Mouse (Mus musculus): Measurements from ENCODE around the gene Anxa6. TPM values are rescaled to one million over a fixed set of nuclear protein-coding genes. Genes with fewer than 3 reads are reported as not detected.
A peak's percentile ranks its signal among the peaks of the same experiment; 100 is the strongest.

Gene Anxa6
- polyA plus RNA-seq, 1 experiment from 2014 or later: 333 TPM

- POLR2A ChIA-PET: interaction anchor here (0.7 kb wide), 1 partner anchor 257 kb away, joined by 4 read pairs; no protein-coding TSS in a partner anchor
- in situ Hi-C loops (cut with MboI; ENCODE audit: low pct_unique_long_range_greater_than_20kb): loop anchor here (5.0 kb wide), 2 partner anchors 37 to 152 kb away; no protein-coding TSS in a partner anchor
- ATAC-seq: no peak
- CTCF ChIA-PET: interaction anchor here (1.4 kb wide), 1 partner anchor 62 kb away, joined by 3 read pairs; no protein-coding TSS in a partner anchor
- no peak for DNase-seq (ENCODE audit: low read depth, low spot score)
- H3K27me3 ChIP-seq: no peaks in the 10 kb centered on the region
- TF ChIP-seq CTCF (IDR thresholded peaks at IDR 0.05): no peak
Measured at GRCm38 (mm10) chr11:55004970-55005502, 28.2 kb downstream of the Anxa6 start.

- DNase-seq (ENCODE audit: low read depth, low spot score) (no peak), ATAC-seq (no peak)
- TF ChIP-seq CTCF (IDR thresholded peaks at IDR 0.05): no peak
- ChIA-PET CTCF (interaction anchor here (1.5 kb wide), 1 partner anchor 11 kb away, joined by 3 read pairs; no protein-coding TSS in a partner anchor), POLR2A (interaction anchor here (1.1 kb wide), 1 partner anchor 34 kb away, joined by 4 read pairs; no protein-coding TSS in a partner anchor)
- in situ Hi-C loops (cut with MboI; ENCODE audit: low pct_unique_long_range_greater_than_20kb): loop anchor here (5.0 kb wide), 1 partner anchor 89 kb away; no protein-coding TSS in a partner anchor
- H3K27me3 ChIP-seq: no peaks in the 10 kb centered on the region
Measured at GRCm38 (mm10) chr11:54998708-54999107, 34.5 kb downstream of the Anxa6 start.

DNA sequence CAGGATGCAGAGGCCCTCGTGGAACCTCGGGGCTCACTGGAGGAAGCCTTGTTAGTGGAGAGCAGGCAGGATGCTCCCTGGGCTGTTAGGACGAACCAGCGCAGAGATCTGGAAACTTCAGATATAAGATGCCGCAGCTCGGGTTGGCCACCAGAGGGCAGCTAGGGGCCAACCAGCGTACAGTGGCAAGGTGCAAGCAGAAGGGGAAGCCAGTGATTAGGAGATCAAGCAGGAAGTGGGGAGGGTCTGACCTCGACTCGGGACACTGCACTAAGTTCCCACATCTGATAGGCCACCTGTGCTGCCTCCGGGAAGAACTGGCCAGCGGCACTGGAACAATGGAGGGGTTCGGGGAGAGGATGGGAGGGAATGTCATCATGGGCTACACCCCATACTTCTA, 35.0 kb downstream of the Anxa6 start:
- no peaks in the 10 kb centered on the region for H3K27me3 ChIP-seq
- no peak for ATAC-seq
- in situ Hi-C loops (cut with MboI; ENCODE audit: low pct_unique_long_range_greater_than_20kb): loop anchor here (5.0 kb wide), 1 partner anchor 89 kb away; no protein-coding TSS in a partner anchor
- no peak for DNase-seq (ENCODE audit: low read depth, low spot score)
- CTCF ChIA-PET: interaction anchor here (1.5 kb wide), 1 partner anchor 12 kb away, joined by 3 read pairs; no protein-coding TSS in a partner anchor
- POLR2A ChIA-PET: interaction anchor here (1.1 to 1.4 kb wide), 2 partner anchors 30 to 34 kb away, joined by 3 to 4 read pairs; no protein-coding TSS in a partner anchor
- peak; percentile 92 for TF ChIP-seq CTCF (IDR thresholded peaks at IDR 0.05)

DNA sequence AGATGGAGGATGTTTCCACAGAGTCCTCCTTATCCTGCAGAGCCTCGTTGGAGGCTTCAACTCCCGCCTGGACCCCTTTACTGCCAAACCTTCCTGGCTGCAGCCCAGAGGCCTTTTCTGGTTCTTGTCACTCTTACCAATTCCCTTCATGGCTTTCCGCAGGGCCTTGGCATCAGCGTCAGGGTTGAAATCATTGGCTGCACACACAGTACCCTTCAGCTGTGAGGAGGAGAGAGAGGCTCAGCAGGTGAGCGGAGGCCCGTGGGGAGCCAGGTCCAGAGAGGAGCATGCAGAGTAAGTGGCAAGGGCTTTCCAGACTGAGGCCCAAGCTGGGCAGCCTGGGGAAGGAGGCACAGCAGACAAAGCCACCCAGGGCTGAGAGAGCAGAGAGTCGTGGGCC, 37.1 kb downstream of the Anxa6 start:
- no peak for TF ChIP-seq CTCF (IDR thresholded peaks at IDR 0.05)
- ChIA-PET POLR2A (no interaction called here), CTCF (interaction anchor here (1.6 to 2.1 kb wide), 2 partner anchors 12 to 90 kb away, joined by 6 to 7 read pairs; no protein-coding TSS in a partner anchor)
- ATAC-seq: no peak
- no peaks in the 10 kb centered on the region for H3K27me3 ChIP-seq
- DNase-seq (ENCODE audit: low read depth, low spot score): no peak
- in situ Hi-C loops (cut with MboI; ENCODE audit: low pct_unique_long_range_greater_than_20kb): loop anchor here (5.0 kb wide), 1 partner anchor 91 kb away; no protein-coding TSS in a partner anchor

DNA sequence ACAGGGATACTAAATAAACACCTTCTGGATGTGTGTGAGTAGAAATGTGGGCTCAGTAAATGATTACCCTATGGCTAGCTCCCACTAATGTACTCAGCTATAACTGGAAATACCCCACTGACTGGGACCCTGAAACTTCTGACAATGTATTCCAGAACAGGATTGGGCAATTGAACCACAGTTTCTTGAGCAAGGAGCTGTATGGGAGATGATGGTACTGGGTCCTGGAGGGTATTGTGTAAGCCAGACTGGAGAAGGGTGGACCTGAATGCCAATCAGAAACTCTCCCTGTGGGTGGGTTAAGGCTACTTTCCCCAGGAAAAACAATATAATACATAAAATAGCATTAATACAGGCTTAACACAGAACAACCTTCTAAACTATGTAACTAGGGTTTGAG, 43.3 kb downstream of the Anxa6 start:
- ChIA-PET POLR2A (no interaction called here), CTCF (interaction anchor here (1.0 to 7.9 kb wide), 4 partner anchors 26 to 97 kb away, joined by 3 to 91 read pairs (median 3); no protein-coding TSS in a partner anchor)
- TF ChIP-seq CTCF (IDR thresholded peaks at IDR 0.05): no peak
- no peak for DNase-seq (ENCODE audit: low read depth, low spot score)
- in situ Hi-C loops (cut with MboI; ENCODE audit: low pct_unique_long_range_greater_than_20kb): loop anchor here (5.0 kb wide), 1 partner anchor 113 kb away; no protein-coding TSS in a partner anchor
- H3K27me3 ChIP-seq: no peaks in the 10 kb centered on the region
- ATAC-seq: no peak

DNA sequence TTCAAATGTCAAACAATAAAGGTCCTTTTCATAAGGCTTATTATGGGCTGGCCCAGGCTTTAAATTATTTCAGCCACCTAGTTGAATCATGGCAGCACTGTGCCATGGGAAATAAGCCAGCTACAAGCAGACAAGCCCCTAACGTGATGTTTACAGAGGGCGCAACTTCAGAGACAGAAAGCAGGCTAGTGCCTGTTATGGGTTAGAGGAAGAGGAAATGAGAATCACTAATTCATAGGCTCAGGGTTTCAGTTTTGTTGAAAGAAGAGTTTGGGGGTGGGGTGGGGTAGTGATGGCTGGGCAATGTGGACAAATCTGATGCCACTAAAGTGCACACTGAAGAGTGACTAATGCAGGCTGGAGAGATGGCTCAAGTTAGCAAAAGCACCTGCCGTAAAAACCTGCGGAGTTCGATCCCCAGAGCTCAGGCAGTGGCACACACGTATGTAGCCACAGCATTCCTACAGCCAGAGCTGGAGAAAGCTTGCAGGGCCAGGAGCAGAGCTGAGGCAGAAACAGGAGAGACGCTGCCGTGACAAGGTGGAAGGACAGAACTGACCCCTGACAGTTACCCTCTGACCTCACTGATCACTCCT, 44.4 kb downstream of the Anxa6 start:
- H3K27me3 ChIP-seq: no peaks in the 10 kb centered on the region
- ChIA-PET POLR2A (interaction anchor here (0.8 to 0.9 kb wide), 2 partner anchors 61 to 107 kb away, joined by 3 read pairs; no protein-coding TSS in a partner anchor), CTCF (interaction anchor here (1.2 to 7.9 kb wide), 2 partner anchors 60 to 98 kb away, joined by 3 to 91 read pairs; no protein-coding TSS in a partner anchor)
- ATAC-seq (no peak), DNase-seq (ENCODE audit: low read depth, low spot score) (no peak)
- in situ Hi-C loops (cut with MboI; ENCODE audit: low pct_unique_long_range_greater_than_20kb): loop anchor here (5.0 kb wide), 1 partner anchor 112 kb away; no protein-coding TSS in a partner anchor
- TF ChIP-seq CTCF (IDR thresholded peaks at IDR 0.05): no peak

DNA sequence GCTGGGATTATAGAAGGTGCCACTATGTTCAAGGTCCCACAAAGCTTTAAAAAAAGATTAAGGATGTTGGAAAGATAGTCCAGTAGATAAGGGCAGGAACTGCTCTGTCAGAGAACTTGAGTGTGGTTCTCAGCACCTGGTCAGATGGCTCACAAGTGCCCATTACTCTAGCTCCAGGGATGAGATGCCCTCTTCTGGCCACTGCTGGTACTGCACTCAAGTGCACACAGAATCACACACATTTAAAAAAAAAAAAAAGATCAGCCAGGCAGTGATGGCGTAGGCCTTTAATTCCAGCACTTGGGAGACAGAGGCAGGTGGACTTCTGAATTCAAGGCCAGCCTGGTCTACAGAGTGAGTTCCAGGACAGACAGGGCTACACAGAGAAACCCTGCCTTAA, 45.3 kb downstream of the Anxa6 start:
- DNase-seq (ENCODE audit: low read depth, low spot score) (no peak), ATAC-seq (no peak)
- in situ Hi-C loops (cut with MboI; ENCODE audit: low pct_unique_long_range_greater_than_20kb): loop anchor here (5.0 kb wide), 1 partner anchor 111 kb away; no protein-coding TSS in a partner anchor
- no peaks in the 10 kb centered on the region for H3K27me3 ChIP-seq
- POLR2A ChIA-PET: no interaction called here
- TF ChIP-seq CTCF (IDR thresholded peaks at IDR 0.05): peak; percentile 75
- CTCF ChIA-PET: interaction anchor here (7.9 kb wide), 1 partner anchor 59 kb away, joined by 91 read pairs; no protein-coding TSS in a partner anchor

GRCm38 (mm10) chr11:54985086-54985485, 48.2 kb downstream of the Anxa6 start:
- H3K27me3 ChIP-seq: no peaks in the 10 kb centered on the region
- ChIA-PET POLR2A (interaction anchor here (0.6 kb wide), 1 partner anchor 161 kb away, joined by 3 read pairs; no protein-coding TSS in a partner anchor), CTCF (interaction anchor here (1.1 to 7.9 kb wide), 17 partner anchors 9 to 174 kb away, joined by 3 to 91 read pairs (median 6); no protein-coding TSS in a partner anchor)
- in situ Hi-C loops (cut with MboI; ENCODE audit: low pct_unique_long_range_greater_than_20kb): loop anchor here (5.0 kb wide), 1 partner anchor 108 kb away; no protein-coding TSS in a partner anchor
- DNase-seq (ENCODE audit: low read depth, low spot score) (no peak), ATAC-seq (no peak)
- no peak for TF ChIP-seq CTCF (IDR thresholded peaks at IDR 0.05)

- DNase-seq (ENCODE audit: low read depth, low spot score) (no peak), ATAC-seq (no peak)
- in situ Hi-C loops (cut with MboI; ENCODE audit: low pct_unique_long_range_greater_than_20kb): loop anchor here (5.0 kb wide), 1 partner anchor 52 kb away; no protein-coding TSS in a partner anchor
- ChIA-PET CTCF (interaction anchor here (0.9 to 7.9 kb wide), 26 partner anchors 9 to 280 kb away, joined by 3 to 91 read pairs (median 4); no protein-coding TSS in a partner anchor), POLR2A (interaction anchor here (0.6 kb wide), 1 partner anchor 162 kb away, joined by 3 read pairs; no protein-coding TSS in a partner anchor)
- no peaks in the 10 kb centered on the region for H3K27me3 ChIP-seq
- no peak for TF ChIP-seq CTCF (IDR thresholded peaks at IDR 0.05)
Measured at GRCm38 (mm10) chr11:54984581-54984980, 48.7 kb downstream of the Anxa6 start.

DNA sequence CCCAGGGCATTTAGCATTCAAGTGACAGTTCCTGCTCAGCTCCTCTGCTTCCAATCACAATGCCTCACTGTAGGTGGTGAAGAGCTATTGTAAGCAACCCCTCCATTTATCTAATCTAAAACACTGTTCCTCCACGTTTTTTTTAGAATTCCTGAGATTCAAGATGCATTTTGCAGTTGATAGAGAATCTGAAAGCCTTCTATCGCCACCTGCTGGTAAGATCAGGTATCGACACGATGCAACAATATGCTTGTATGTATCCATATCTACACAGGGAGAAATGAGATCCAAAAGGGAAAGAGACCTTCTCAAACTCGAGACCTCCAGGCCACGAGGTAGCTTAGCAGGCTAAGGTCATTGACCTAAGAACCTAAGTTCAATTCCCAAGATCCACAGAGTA, 49.2 kb downstream of the Anxa6 start:
- DNase-seq (ENCODE audit: low read depth, low spot score) (peak; percentile 28), ATAC-seq (no peak)
- in situ Hi-C loops (cut with MboI; ENCODE audit: low pct_unique_long_range_greater_than_20kb): loop anchor here (5.0 kb wide), 1 partner anchor 52 kb away; no protein-coding TSS in a partner anchor
- peak; percentile 55 for TF ChIP-seq CTCF (IDR thresholded peaks at IDR 0.05)
- CTCF ChIA-PET: interaction anchor here (0.9 to 7.9 kb wide), 28 partner anchors 9 to 280 kb away, joined by 3 to 91 read pairs (median 4); no protein-coding TSS in a partner anchor
- H3K27me3 ChIP-seq: no peaks in the 10 kb centered on the region
- POLR2A ChIA-PET: interaction anchor here (0.6 to 1.1 kb wide), 2 partner anchors 105 to 158 kb away, joined by 3 to 4 read pairs; no protein-coding TSS in a partner anchor

All from Patski (cell line).